In the genomic region with DNA sequence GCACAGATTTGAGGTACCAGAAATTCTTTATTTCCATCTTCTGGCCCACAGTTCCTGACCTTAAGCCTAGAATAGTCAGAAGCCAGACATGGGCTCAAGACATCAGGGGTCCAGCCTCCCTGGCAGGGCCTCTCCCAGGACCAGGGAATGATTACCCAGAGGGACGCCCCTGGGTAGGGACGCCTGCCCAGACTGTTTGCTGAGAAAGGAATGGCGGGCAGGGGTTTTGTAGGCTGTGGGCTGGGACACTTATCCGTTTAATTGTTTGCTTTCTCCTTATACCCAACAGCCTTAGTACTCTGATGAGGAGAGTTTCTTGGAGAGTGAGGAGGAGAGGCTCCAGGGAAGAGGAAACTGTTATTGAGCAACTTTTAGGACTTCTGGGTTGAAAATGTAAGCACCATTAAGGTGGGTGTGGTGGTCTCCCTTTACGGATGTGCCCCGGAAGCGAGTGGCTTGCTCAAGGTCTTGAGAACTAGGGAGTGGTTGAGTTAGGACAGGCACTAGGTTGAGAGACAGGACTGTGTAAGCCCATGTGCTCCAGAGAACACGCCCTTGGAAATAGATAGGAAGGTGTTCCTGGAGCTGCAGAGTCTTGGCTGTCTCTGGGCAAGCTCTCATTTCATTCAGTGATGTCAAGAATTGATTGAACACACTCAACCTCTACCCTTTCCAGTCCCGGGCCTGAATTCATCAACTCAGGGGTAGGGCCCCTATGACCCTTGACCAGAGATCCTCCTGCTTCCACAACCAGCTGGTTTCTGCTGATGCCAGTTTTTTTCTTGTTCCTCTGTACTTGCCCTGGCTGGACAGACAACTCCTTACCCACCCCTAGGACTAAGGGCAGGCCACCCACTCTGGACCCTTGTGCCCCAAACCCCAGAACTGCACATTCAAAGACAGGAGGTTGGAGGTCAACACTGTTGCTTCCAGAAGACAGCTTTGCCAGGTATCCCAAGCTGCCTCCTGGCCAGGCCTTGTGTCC, we compare ENCODE assay signal across 22 mouse cellular contexts. TPM values are rescaled to one million over a fixed set of nuclear protein-coding genes. Genes with fewer than 3 reads are reported as not detected.
A peak's percentile ranks its signal among the peaks of the same experiment; 100 is the strongest.
DNase-seq lines count a peak whose midpoint lies in the region; ATAC-seq and TF ChIP-seq lines count a peak whose summit lies in the region.
"Had no signal": no experiment of that assay in that cellular context is flagged by ENCODE, and none has a peak within 500 bp of the region (broad histone marks: within the 10 kb centered on the region; RNA-seq: fewer than 3 reads in every experiment).

No protein-coding gene starts in this region.

- peak overlapping the region; percentile 65 for H3K27ac ChIP-seq in testis, adult 2 months (ENCODE audit: control insufficient read depth, insufficient read depth, low read depth, low read length)
- H3K27ac ChIP-seq in lung, postnatal 0 days (ENCODE audit: low read length): peak overlapping the region; percentile 58; the same call in 1 of the 2 replicates
- H3K27ac ChIP-seq: embryonic facial prominence, embryonic 10.5 days; gastrocnemius, adult 2 months; heart, adult 2 months; hindbrain, embryonic 12.5 days; limb, embryonic 12.5 days; macrophage; midbrain, embryonic 13.5 days had no signal

- TF ChIP-seq CTCF in testis, adult 2 months (IDR thresholded peaks at IDR 0.05; ENCODE audit: control insufficient read depth, insufficient read depth, insufficient replicate concordance, low read depth, low read length): no peak
- no peak for TF ChIP-seq CTCF in lung, postnatal 0 days (IDR thresholded peaks at IDR 0.05)

- H3K9ac ChIP-seq in lung, postnatal 0 days (replicated peaks; ENCODE audit: low read depth): no peak overlapping the region
- H3K9ac ChIP-seq: hindbrain, embryonic 12.5 days; limb, embryonic 12.5 days; midbrain, embryonic 13.5 days had no signal

- TF ChIP-seq EP300 in lung, postnatal 0 days (IDR thresholded peaks at IDR 0.05): peak; percentile 54

- no peak overlapping the region for H3K4me2 ChIP-seq in lung, postnatal 0 days (replicated peaks; ENCODE audit: low read depth, low read length)
- H3K4me2 ChIP-seq: hindbrain, embryonic 12.5 days; limb, embryonic 12.5 days; midbrain, embryonic 13.5 days had no signal

- 37% methylated on average over 9 of the region's 9 CpGs for WGBS in lung, postnatal 0 days

- peaks cover 7% of the 10 kb centered on the region for H3K4me1 ChIP-seq in testis, adult 2 months (ENCODE audit: control insufficient read depth, insufficient read depth, low read length)
- H3K4me1 ChIP-seq in lung, postnatal 0 days (ENCODE audit: insufficient read depth, low read depth, low read length): no peaks in the 10 kb centered on the region; the same call in 1 of the 2 replicates
- H3K4me1 ChIP-seq: embryonic facial prominence, embryonic 10.5 days; hindbrain, embryonic 12.5 days; limb, embryonic 12.5 days; midbrain, embryonic 13.5 days had no signal

- no peak for TF ChIP-seq POLR2A in testis, adult 2 months (IDR thresholded peaks at IDR 0.05; ENCODE audit: control insufficient read depth, low read depth, low read length)

- peak; percentile 87 for ATAC-seq in lung, postnatal 0 days
- ATAC-seq: forebrain, embryonic 16.5 days; midbrain, embryonic 13.5 days had no signal

- no peaks in the 10 kb centered on the region for H3K36me3 ChIP-seq in testis, adult 2 months (ENCODE audit: control insufficient read depth, insufficient read depth, low read length)
- H3K36me3 ChIP-seq in lung, postnatal 0 days (ENCODE audit: insufficient read depth, low read length): no peaks in the 10 kb centered on the region
- H3K36me3 ChIP-seq: embryonic facial prominence, embryonic 10.5 days; hindbrain, embryonic 12.5 days; limb, embryonic 12.5 days; midbrain, embryonic 13.5 days had no signal

- no peak overlapping the region for H3K4me3 ChIP-seq in testis, adult 2 months (ENCODE audit: control insufficient read depth, low read depth, low read length)
- no peak overlapping the region for H3K4me3 ChIP-seq in lung, postnatal 0 days (ENCODE audit: low read depth, low read length)
- H3K4me3 ChIP-seq: embryonic facial prominence, embryonic 10.5 days; erythroblast, embryonic 14.5 days; gastrocnemius, adult 2 months; heart, adult 2 months; hindbrain, embryonic 12.5 days; limb, embryonic 12.5 days; midbrain, embryonic 13.5 days had no signal

- DNase-seq in kidney, adult 18-20 months: peak; percentile 55
- no peak for DNase-seq in kidney, postnatal 4 days
- no peak for DNase-seq in testis, postnatal 10 days (ENCODE audit: low spot score)
- DNase-seq in lung, postnatal 0 days (ENCODE audit: low spot score): peak; percentile 85
- DNase-seq in urinary bladder, adult 2 months (ENCODE audit: low spot score): no peak
- DNase-seq in adrenal gland, adult 18-20 months (ENCODE audit: low spot score in 2 of 2): no peak
- DNase-seq in heart, adult 18-20 months: no peak
- DNase-seq: cerebellum, postnatal 36 days; gastrocnemius, adult 2 months; heart, adult 2 months; right cerebral cortex, postnatal 14 days had no signal

- H3K27me3 ChIP-seq in testis, adult 2 months (ENCODE audit: control insufficient read depth, insufficient read depth, low read length): no peaks in the 10 kb centered on the region
- H3K27me3 ChIP-seq in lung, postnatal 0 days (replicated peaks; ENCODE audit: insufficient read depth, low read length): no peaks in the 10 kb centered on the region
- H3K27me3 ChIP-seq: hindbrain, embryonic 12.5 days; limb, embryonic 12.5 days; midbrain, embryonic 13.5 days had no signal

- H3K9me3 ChIP-seq in lung, postnatal 0 days (ENCODE audit: low read length): no peaks in the 10 kb centered on the region
- H3K9me3 ChIP-seq: embryonic facial prominence, embryonic 10.5 days; hindbrain, embryonic 12.5 days; limb, embryonic 12.5 days; midbrain, embryonic 13.5 days had no signal

RNA-seq across cellular contexts. Expression of a gene that starts 13.5 kb away (rescaled TPM):
- 2.8 and 3.1 TPM in 2 replicates for polyA plus RNA-seq in testis, adult 2 months (2012; rRNA removed)
- 0.43 and 0.51 TPM in 2 replicates for polyA plus RNA-seq in lung, postnatal 0 days (2015; fragmentation: Nextera tagmentation; extraction: Ambion mirVana)
- polyA plus RNA-seq in urinary bladder, adult 2 months (2012; rRNA removed): 0.04 and 0.07 TPM in 2 replicates
- total RNA-seq in adrenal gland, adult 18-20 months (2021): not detected
- not detected for total RNA-seq in heart, adult 18-20 months (2021)
- total RNA-seq: CH12.LX; gastrocnemius, adult 2 months; heart, adult 2 months had no signal
- polyA plus RNA-seq: embryonic facial prominence, embryonic 10.5 days; erythroblast, embryonic 14.5 days; forebrain, embryonic 16.5 days; heart, postnatal 0 days; hindbrain, embryonic 12.5 days; limb, embryonic 12.5 days; midbrain, embryonic 13.5 days had no signal

RNA-seq across cellular contexts. Expression of a gene that starts 22.2 kb away (rescaled TPM):
- polyA plus RNA-seq in testis, adult 2 months (2012; rRNA removed): not detected in 2 replicates
- polyA plus RNA-seq in lung, postnatal 0 days (2015; fragmentation: Nextera tagmentation; extraction: Ambion mirVana): not detected in 2 replicates
- 0.08 and 0.15 TPM in 2 replicates for polyA plus RNA-seq in urinary bladder, adult 2 months (2012; rRNA removed)
- total RNA-seq in adrenal gland, adult 18-20 months (2021): under 1 TPM; 0.19 to 0.20 TPM
- total RNA-seq in heart, adult 18-20 months (2021): not detected
- total RNA-seq: CH12.LX; gastrocnemius, adult 2 months; heart, adult 2 months had no signal
- polyA plus RNA-seq: erythroblast, embryonic 14.5 days; forebrain, embryonic 16.5 days; heart, adult 2 months; heart, postnatal 0 days; hindbrain, embryonic 12.5 days; large intestine, adult 2 months; limb, embryonic 12.5 days; macrophage; midbrain, embryonic 13.5 days had no signal

RNA-seq across cellular contexts. Expression of a gene that starts 56.9 kb away (rescaled TPM):
- polyA plus RNA-seq in testis, adult 2 months (2012; rRNA removed): 7.7 and 7.8 TPM in 2 replicates
- 10.6 and 11.9 TPM in 2 replicates for polyA plus RNA-seq in lung, postnatal 0 days (2015; fragmentation: Nextera tagmentation; extraction: Ambion mirVana)
- 24.3 and 26.3 TPM in 2 replicates for polyA plus RNA-seq in urinary bladder, adult 2 months (2012; rRNA removed)
- 10 to 100 TPM; 27.4 to 32.0 TPM for total RNA-seq in adrenal gland, adult 18-20 months (2021)
- 1 to 10 TPM; 2.5 to 2.7 TPM for total RNA-seq in heart, adult 18-20 months (2021)

Comparison
In these comparisons a context has a peak if more than half of its experiments do, and no peak if none do; other contexts are left out.
1. DNase-seq: peak in kidney, adult 18-20 months (single experiment) and lung, postnatal 0 days (single experiment); none in kidney, postnatal 4 days (0 of 2), testis, postnatal 10 days (single experiment), urinary bladder, adult 2 months (single experiment), adrenal gland, adult 18-20 months (0 of 2) and heart, adult 18-20 months (0 of 2).